ENCODE assay signal across 8 mouse cellular contexts in genomic region chr5:118037798-118038484, GRCm38 (mm10). TPM values are rescaled to one million over a fixed set of nuclear protein-coding genes. Genes with fewer than 3 reads are reported as not detected.
DNase-seq lines count a peak whose midpoint lies in the region; ATAC-seq lines count a peak whose summit lies in the region.

No protein-coding gene starts in this region.

- H3K9me3 ChIP-seq in lung, embryonic 16.5 days (ENCODE audit: control insufficient read depth, low read length): no peaks in the 10 kb centered on the region

- no peak overlapping the region for H3K27ac ChIP-seq in lung, embryonic 16.5 days (ENCODE audit: low read length)

- peak; percentile 71 for ATAC-seq in lung, embryonic 16.5 days (ENCODE audit: low read depth)

- H3K4me1 ChIP-seq in lung, embryonic 16.5 days (replicated peaks; ENCODE audit: control insufficient read depth, insufficient read depth, low read length): peaks cover 6% of the 10 kb centered on the region

- WGBS in lung, embryonic 16.5 days: 14% methylated on average over 9 of the region's 10 CpGs

- no peak overlapping the region for H3K4me3 ChIP-seq in lung, embryonic 16.5 days (ENCODE audit: low read length)

- peak overlapping the region; percentile 39 for H3K4me2 ChIP-seq in lung, embryonic 16.5 days (ENCODE audit: low read depth, low read length)

- H3K9ac ChIP-seq in lung, embryonic 16.5 days (ENCODE audit: low read length): no peak overlapping the region

- DNase-seq in lung, postnatal 36 days: no peak
- peak; percentile 73 for DNase-seq in cerebellum, adult 8-10 months
- DNase-seq in forelimb bud, embryonic 11.5 days (ENCODE audit: low read depth, low spot score): peak; percentile 35
- DNase-seq in kidney, postnatal 14 days: peak; percentile 34
- peak; percentile 11 for DNase-seq in retina, adult 2 months (ENCODE audit: low read depth, low spot score)
- no peak for DNase-seq in spleen, postnatal 4 days (ENCODE audit: low spot score in 2 of 2)
- DNase-seq in layer of hippocampus, postnatal 36 days: no peak

- H3K36me3 ChIP-seq in lung, embryonic 16.5 days (ENCODE audit: control insufficient read depth, insufficient read depth, low read length): no peaks in the 10 kb centered on the region

- no peaks in the 10 kb centered on the region for H3K27me3 ChIP-seq in lung, embryonic 16.5 days (ENCODE audit: control insufficient read depth, insufficient read depth, low read depth, low read length)

RNA-seq across cellular contexts. Expression of gene Tesc, which starts 10.4 kb away (rescaled TPM):
- 8.6 and 9.9 TPM in 2 replicates for polyA plus RNA-seq in lung, embryonic 16.5 days (2015; fragmentation: Nextera tagmentation; extraction: Ambion mirVana)
- 10 to 100 TPM; 92.5 to 93.1 TPM for total RNA-seq in layer of hippocampus, postnatal 36 days (2021)

Comparison
In these comparisons a context has a peak if more than half of its experiments do, and no peak if none do; other contexts are left out.
1. DNase-seq: peak in cerebellum, adult 8-10 months (single experiment), forelimb bud, embryonic 11.5 days (single experiment), kidney, postnatal 14 days (single experiment) and retina, adult 2 months (single experiment); none in lung, postnatal 36 days (single experiment), spleen, postnatal 4 days (0 of 2) and layer of hippocampus, postnatal 36 days (0 of 2).